Mouse (Mus musculus) left cerebral cortex, adult 9 months (tissue): ENCODE measurements around the gene 2610028H24Rik.

Experiments used
- DNase-seq, 2 experiments: peaks; one replicate each; pipeline ENCODE4 v3.0.0; 2022; ENCODE audit warnings: low spot score in 2 of 2

Gene 2610028H24Rik

GRCm38 (mm10) chr10:76489205-76489604 lies 40.3 kb downstream of the 2610028H24Rik start:
- DNase-seq = no peak

- DNase-seq = no peak
Observed at GRCm38 (mm10) chr10:76493527-76493926, 44.6 kb downstream of the 2610028H24Rik start.

DNA sequence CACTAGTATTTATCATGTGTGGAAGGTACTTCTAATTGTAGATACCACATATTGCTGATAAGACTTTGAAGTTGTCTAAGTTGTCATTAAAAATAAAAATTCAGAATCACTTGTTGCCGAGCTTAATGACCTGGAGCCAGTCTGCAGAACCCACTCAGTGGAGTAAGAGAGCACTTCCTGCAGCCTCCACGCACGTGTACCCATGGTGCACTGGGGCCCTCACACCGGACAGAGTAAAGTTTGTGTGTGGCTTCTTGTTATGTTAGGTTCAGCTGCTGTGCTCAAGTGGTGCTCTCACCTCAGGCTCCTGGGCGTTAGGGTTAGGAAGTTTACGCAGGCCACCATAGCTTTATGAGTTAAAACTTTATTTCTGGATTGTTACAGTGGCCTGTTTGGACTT lies 46.6 kb downstream of the 2610028H24Rik start:
- no peak for DNase-seq

- DNase-seq = peak in 1 of 2 experiments; percentile 31
Observed at GRCm38 (mm10) chr10:76496366-76496765, 47.5 kb downstream of the 2610028H24Rik start.

DNA sequence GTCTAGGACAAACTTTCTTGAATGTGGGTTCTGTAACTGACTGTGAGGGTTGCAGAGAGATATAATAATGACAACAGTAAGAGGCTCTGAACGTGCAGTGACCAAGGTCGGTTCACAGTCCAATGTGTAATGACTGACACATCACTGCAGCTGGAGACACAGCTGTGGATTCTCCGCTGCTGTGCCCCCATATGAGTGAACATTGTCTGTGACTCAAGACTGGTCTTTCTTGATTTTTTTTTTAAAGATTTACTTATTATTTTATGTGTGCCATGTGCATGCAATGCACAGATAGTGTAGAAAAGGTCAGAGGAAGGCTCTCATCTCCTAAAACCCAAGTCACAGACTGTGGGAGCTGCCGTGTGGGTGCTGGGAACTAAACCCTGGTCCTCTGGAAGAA lies 48.6 kb downstream of the 2610028H24Rik start:
- no peak for DNase-seq

- DNase-seq = no peak
Observed at GRCm38 (mm10) chr10:76504271-76504943, 55.5 kb downstream of the 2610028H24Rik start.

DNA sequence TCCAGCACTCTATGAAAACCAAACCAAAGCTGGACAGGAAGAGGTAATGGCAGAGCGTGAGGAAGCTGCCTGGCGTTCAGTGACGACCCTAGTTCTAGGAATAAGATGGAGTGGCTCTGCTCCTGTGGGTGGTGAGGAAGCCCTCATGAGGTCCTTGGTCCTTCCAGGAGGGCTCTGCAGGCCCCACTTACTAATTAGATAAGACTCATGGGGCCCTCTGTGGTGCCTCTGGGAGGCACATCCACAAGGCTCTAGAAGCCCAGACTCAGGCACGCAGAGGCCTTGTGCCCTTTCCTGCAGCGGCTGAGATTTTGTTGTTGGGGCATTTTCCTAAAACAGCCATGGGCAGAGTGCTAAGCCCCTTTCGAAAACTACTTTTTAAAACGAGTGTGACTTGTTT lies 57.0 kb downstream of the 2610028H24Rik start:
- DNase-seq = no peak
